Comparison of ENCODE assay signal across 29 mouse cellular contexts in the genomic region with DNA sequence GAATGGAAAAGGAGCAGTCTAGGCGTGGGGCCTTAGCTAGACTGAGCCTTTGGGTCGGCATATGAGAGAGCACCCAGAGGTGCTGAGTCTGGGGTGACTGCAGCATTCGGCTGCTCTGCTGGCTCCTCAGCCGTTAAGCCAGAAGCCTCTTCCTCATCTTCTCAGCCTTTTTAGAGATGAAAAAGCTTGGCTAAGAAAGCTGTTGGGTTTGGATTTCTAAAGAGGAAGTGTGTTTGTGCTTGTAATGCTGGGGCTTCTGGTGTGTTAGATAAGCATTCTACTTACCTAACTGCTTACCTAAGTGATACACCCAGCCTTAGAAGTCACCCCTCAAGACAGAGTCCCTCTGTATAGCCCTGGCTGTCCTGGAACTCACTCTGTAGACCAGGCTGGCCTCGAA. TPM values are rescaled to one million over a fixed set of nuclear protein-coding genes. Genes with fewer than 3 reads are reported as not detected.
DNase-seq lines count a peak whose midpoint lies in the region; ATAC-seq and TF ChIP-seq lines count a peak whose summit lies in the region.
"Had no signal": no experiment of that assay in that cellular context is flagged by ENCODE, and none has a peak within 500 bp of the region (broad histone marks: within the 10 kb centered on the region; RNA-seq: fewer than 3 reads in every experiment).

No protein-coding gene starts in this region.

- no peak overlapping the region for H3K4me2 ChIP-seq in liver, embryonic 16.5 days (ENCODE audit: low read depth, low read length)
- no peak overlapping the region for H3K4me2 ChIP-seq in kidney, embryonic 15.5 days
- H3K4me2 ChIP-seq: embryonic facial prominence, embryonic 15.5 days; heart, embryonic 13.5 days; hindbrain, embryonic 15.5 days; intestine, embryonic 15.5 days; limb, embryonic 15.5 days had no signal

- 22% methylated on average over 5 of the region's 5 CpGs for WGBS in liver, embryonic 16.5 days (ENCODE audit: insufficient replicate concordance)
- WGBS in kidney, embryonic 15.5 days = 89% methylated on average over 5 of the region's 5 CpGs

- H3K9ac ChIP-seq in MEL (ENCODE audit: control insufficient read depth, low read depth, low read length, poor library complexity, severe bottlenecking) = peak overlapping the region; percentile 34
- no peak overlapping the region for H3K9ac ChIP-seq in liver, embryonic 16.5 days (ENCODE audit: low read depth, low read length)
- H3K9ac ChIP-seq in kidney, embryonic 15.5 days = no peak overlapping the region
- H3K9ac ChIP-seq: embryonic facial prominence, embryonic 15.5 days; forebrain, postnatal 0 days; heart, embryonic 13.5 days; hindbrain, embryonic 15.5 days; intestine, embryonic 15.5 days; limb, embryonic 15.5 days had no signal

- ATAC-seq in common myeloid progenitor, adult 5-6 weeks (replicated peaks; ENCODE audit: low read depth, poor library complexity, severe bottlenecking) = peak; percentile 63
- no peak for ATAC-seq in liver, embryonic 16.5 days (ENCODE audit: low read depth)
- no peak for ATAC-seq in kidney, embryonic 15.5 days (replicated peaks; ENCODE audit: low FRiP score)
- ATAC-seq: CD4-positive, CD25-positive, alpha-beta regulatory T cell, adult 4 months; forebrain, postnatal 0 days; intestine, embryonic 15.5 days had no signal

- no peaks in the 10 kb centered on the region for H3K27me3 ChIP-seq in MEL (ENCODE audit: control insufficient read depth in 1 of 2, insufficient read depth in 2 of 2, low read length in 2 of 2)
- no peaks in the 10 kb centered on the region for H3K27me3 ChIP-seq in liver, embryonic 16.5 days (ENCODE audit: control insufficient read depth, insufficient read depth, low read depth, low read length)
- H3K27me3 ChIP-seq in kidney, embryonic 15.5 days = no peaks in the 10 kb centered on the region
- H3K27me3 ChIP-seq: embryonic facial prominence, embryonic 15.5 days; heart, embryonic 13.5 days; hindbrain, embryonic 15.5 days; intestine, embryonic 15.5 days; limb, embryonic 15.5 days had no signal

- H3K9me3 ChIP-seq in MEL (replicated peaks; ENCODE audit: insufficient read depth, low read length) = no peaks in the 10 kb centered on the region
- no peaks in the 10 kb centered on the region for H3K9me3 ChIP-seq in liver, embryonic 16.5 days (replicated peaks; ENCODE audit: control insufficient read depth, low read length)
- no peaks in the 10 kb centered on the region for H3K9me3 ChIP-seq in kidney, embryonic 15.5 days (replicated peaks)
- H3K9me3 ChIP-seq: embryonic facial prominence, embryonic 15.5 days; forebrain, embryonic 10.5 days; heart, embryonic 13.5 days; hindbrain, embryonic 15.5 days; intestine, embryonic 15.5 days; limb, embryonic 15.5 days; midbrain, embryonic 10.5 days had no signal

- TF ChIP-seq POLR2A in MEL (IDR thresholded peaks at IDR 0.05; ENCODE audit: control insufficient read depth in 1 of 2, insufficient read depth in 1 of 2, low read depth in 1 of 2, low read length in 2 of 2, poor library complexity in 1 of 2) = no peak; a peak in 1 of 4 replicates

- TF ChIP-seq RAD21 in MEL (IDR thresholded peaks at IDR 0.05; ENCODE audit: low read depth, low read length) = no peak

- TF ChIP-seq EP300 in MEL (IDR thresholded peaks at IDR 0.05; ENCODE audit: low read depth in 1 of 2, low read length in 2 of 2) = peak; percentile 97 to 98

- DNase-seq in MEL (ENCODE audit: low read depth, low spot score) = peak; percentile 94
- DNase-seq in gastrocnemius, postnatal 4 days (ENCODE audit: low spot score in 2 of 2) = no peak
- DNase-seq in heart, postnatal 4 days = no peak
- DNase-seq in cerebellum, adult 9-10 months = no peak
- DNase-seq: adrenal gland, adult 2 months; cerebellum, postnatal 25 days; forebrain, postnatal 0 days; layer of hippocampus, postnatal 36 days; retina, postnatal 1 day; right cerebral cortex, postnatal 4 days had no signal

- peaks cover 0 to 36% of the 10 kb centered on the region in 2 experiments; a peak in 3 of 4 replicates for H3K36me3 ChIP-seq in MEL (ENCODE audit: control insufficient read depth in 1 of 2, insufficient read depth in 2 of 2, low read length in 2 of 2)
- peaks cover 3% of the 10 kb centered on the region; the same call in 1 of the 2 replicates for H3K36me3 ChIP-seq in liver, embryonic 16.5 days (ENCODE audit: control insufficient read depth, insufficient read depth)
- H3K36me3 ChIP-seq in kidney, embryonic 15.5 days = peaks cover 57% of the 10 kb centered on the region

- H3K79me2 ChIP-seq in MEL (ENCODE audit: control insufficient read depth, insufficient read depth, low read length, poor library complexity) = no peaks in the 10 kb centered on the region

- no peak for TF ChIP-seq CTCF in MEL (IDR thresholded peaks at IDR 0.05 in 2 of 3, conservative IDR thresholded peaks at IDR 0.05 in 1 of 3; ENCODE audit: control insufficient read depth in 1 of 3, insufficient read depth in 1 of 3, low read depth in 2 of 3, low read length in 3 of 3, poor library complexity in 1 of 3, severe bottlenecking in 1 of 3)

- H3K4me1 ChIP-seq in MEL (ENCODE audit: control insufficient read depth in 1 of 2, insufficient read depth in 2 of 2, low read length in 2 of 2) = peaks cover 13 to 36% of the 10 kb centered on the region in 2 experiments
- H3K4me1 ChIP-seq in liver, embryonic 16.5 days (ENCODE audit: control insufficient read depth, low read depth, low read length) = peaks cover 3% of the 10 kb centered on the region
- H3K4me1 ChIP-seq in kidney, embryonic 15.5 days = no peaks in the 10 kb centered on the region
- H3K4me1 ChIP-seq: embryonic facial prominence, embryonic 15.5 days; forebrain, embryonic 10.5 days; hindbrain, embryonic 15.5 days; intestine, embryonic 15.5 days; limb, embryonic 15.5 days; midbrain, embryonic 10.5 days had no signal

- peak overlapping the region; percentile 6 to 17; a peak in 2 of 4 replicates for H3K4me3 ChIP-seq in MEL (ENCODE audit: control insufficient read depth in 1 of 2, insufficient read depth in 1 of 2, low read depth in 2 of 2, low read length in 2 of 2)
- no peak overlapping the region for H3K4me3 ChIP-seq in liver, embryonic 16.5 days (ENCODE audit: low read depth, low read length)
- H3K4me3 ChIP-seq in kidney, embryonic 15.5 days (replicated peaks) = no peak overlapping the region
- H3K4me3 ChIP-seq: embryonic facial prominence, embryonic 15.5 days; forebrain, embryonic 10.5 days; heart, embryonic 13.5 days; hindbrain, embryonic 15.5 days; intestine, embryonic 15.5 days; limb, embryonic 15.5 days; midbrain, embryonic 10.5 days had no signal

- H3K27ac ChIP-seq in MEL (ENCODE audit: control insufficient read depth, low read depth, low read length) = peak overlapping the region; percentile 94
- peak overlapping the region; percentile 67 for H3K27ac ChIP-seq in liver, embryonic 16.5 days (ENCODE audit: low read length)
- H3K27ac ChIP-seq in kidney, embryonic 15.5 days = no peak overlapping the region
- H3K27ac ChIP-seq: embryonic facial prominence, embryonic 15.5 days; forebrain, embryonic 10.5 days; heart, embryonic 13.5 days; hindbrain, embryonic 15.5 days; intestine, embryonic 15.5 days; limb, embryonic 15.5 days; midbrain, embryonic 10.5 days; stomach, postnatal 0 days had no signal

TF ChIP-seq in MEL, 35 proteins besides CTCF, POLR2A, EP300 and RAD21 (continues in another document):
- TF ChIP-seq UBTF (IDR thresholded peaks at IDR 0.05; ENCODE audit: borderline replicate concordance, insufficient read depth, low read depth, low read length) (no peak; the same call in 1 of the 2 replicates), MYC (IDR thresholded peaks at IDR 0.05; ENCODE audit: low read depth, low read length) (peak; percentile 59; the same call in 1 of the 2 replicates), ZMIZ1 (IDR thresholded peaks at IDR 0.05; ENCODE audit: low read depth, low read length) (no peak), MAFK (IDR thresholded peaks at IDR 0.05; ENCODE audit: borderline replicate concordance, low read depth, low read length) (peak; percentile 56; the same call in 1 of the 2 replicates)

RNA-seq across cellular contexts. Expression of a gene that starts 26.9 kb away (rescaled TPM):
- 27.5 and 31.0 TPM in 2 replicates for total RNA-seq in MEL (2012; rRNA removed)
- 10 to 100 TPM in 1 of 2 experiments, not detected in 1; 68.4 TPM for polyA plus RNA-seq in MEL (2012; ENCODE audit: insufficient read depth in 1 of 2, insufficient read length in 2 of 2, low read depth in 1 of 2, low replicate concordance in 2 of 2, missing spikeins in 1 of 2)
- total RNA-seq in common myeloid progenitor, adult 5-6 weeks (2017) = 20.2 and 22.6 TPM in 2 replicates
- 21.9 and 24.0 TPM in 2 replicates for polyA plus RNA-seq in liver, embryonic 16.5 days (2015; fragmentation: Nextera tagmentation; extraction: Ambion mirVana)
- 10 to 100 TPM; 39.4 to 48.5 TPM for total RNA-seq in gastrocnemius, postnatal 4 days (2021)
- total RNA-seq in heart, postnatal 4 days (2021) = 10 to 100 TPM; 56.2 to 56.3 TPM
- polyA plus RNA-seq in kidney, embryonic 15.5 days (2015; fragmentation: Nextera tagmentation; extraction: Ambion mirVana) = 54.3 and 66.8 TPM in 2 replicates

RNA-seq across cellular contexts. Expression of a gene that starts 27.5 kb away (rescaled TPM):
- total RNA-seq in MEL (2012; rRNA removed) = 23.8 and 26.0 TPM in 2 replicates
- polyA plus RNA-seq in MEL (2012; ENCODE audit: insufficient read depth in 1 of 2, insufficient read length in 2 of 2, low read depth in 1 of 2, low replicate concordance in 2 of 2, missing spikeins in 1 of 2) = 10 to 100 TPM in 1 of 2 experiments, not detected in 1; 34.0 TPM
- 41.3 and 43.9 TPM in 2 replicates for total RNA-seq in common myeloid progenitor, adult 5-6 weeks (2017)
- 9.9 and 11.3 TPM in 2 replicates for polyA plus RNA-seq in liver, embryonic 16.5 days (2015; fragmentation: Nextera tagmentation; extraction: Ambion mirVana)
- total RNA-seq in gastrocnemius, postnatal 4 days (2021) = 10 to 100 TPM; 32.2 to 37.3 TPM
- total RNA-seq in heart, postnatal 4 days (2021) = 10 to 100 TPM; 65.4 to 68.0 TPM
- polyA plus RNA-seq in kidney, embryonic 15.5 days (2015; fragmentation: Nextera tagmentation; extraction: Ambion mirVana) = 34.4 and 39.8 TPM in 2 replicates

RNA-seq across cellular contexts. Expression of a gene that starts 39.6 kb away (rescaled TPM):
- total RNA-seq in MEL (2012; rRNA removed) = 0.69 TPM in 2 replicates
- 1 to 10 TPM in 1 of 2 experiments, not detected in 1; 1.4 TPM for polyA plus RNA-seq in MEL (2012; ENCODE audit: insufficient read depth in 1 of 2, insufficient read length in 2 of 2, low read depth in 1 of 2, low replicate concordance in 2 of 2, missing spikeins in 1 of 2)
- total RNA-seq in common myeloid progenitor, adult 5-6 weeks (2017) = 0.87 TPM in 1 of 2 replicates, not detected in the other
- 0.35 and 0.64 TPM in 2 replicates for polyA plus RNA-seq in liver, embryonic 16.5 days (2015; fragmentation: Nextera tagmentation; extraction: Ambion mirVana)
- total RNA-seq in gastrocnemius, postnatal 4 days (2021) = under 1 TPM; 0.61 to 0.96 TPM
- total RNA-seq in heart, postnatal 4 days (2021) = 1 to 10 TPM; 1.8 to 2.5 TPM
- 8.0 and 22.0 TPM in 2 replicates for polyA plus RNA-seq in kidney, embryonic 15.5 days (2015; fragmentation: Nextera tagmentation; extraction: Ambion mirVana)
- total RNA-seq: gastrocnemius, adult 18-20 months; neutrophil, adult 5-6 weeks had no signal

RNA-seq across cellular contexts. Expression of a gene that starts 43.9 kb away (rescaled TPM):
- total RNA-seq in MEL (2012; rRNA removed) = 0.31 and 0.36 TPM in 2 replicates
- under 1 TPM in 1 of 2 experiments, not detected in 1; 0.45 TPM for polyA plus RNA-seq in MEL (2012; ENCODE audit: insufficient read depth in 1 of 2, insufficient read length in 2 of 2, low read depth in 1 of 2, low replicate concordance in 2 of 2, missing spikeins in 1 of 2)
- not detected in 2 replicates for total RNA-seq in common myeloid progenitor, adult 5-6 weeks (2017)
- polyA plus RNA-seq in liver, embryonic 16.5 days (2015; fragmentation: Nextera tagmentation; extraction: Ambion mirVana) = not detected in 2 replicates
- not detected for total RNA-seq in gastrocnemius, postnatal 4 days (2021)
- total RNA-seq in heart, postnatal 4 days (2021) = not detected
- not detected in 2 replicates for polyA plus RNA-seq in kidney, embryonic 15.5 days (2015; fragmentation: Nextera tagmentation; extraction: Ambion mirVana)
- total RNA-seq: adrenal gland, adult 2 months; gastrocnemius, adult 18-20 months; heart, postnatal 25 days; layer of hippocampus, postnatal 36 days; neutrophil, adult 5-6 weeks had no signal
- polyA plus RNA-seq: adrenal gland, adult 2 months; gonadal fat pad, adult 2 months; heart, embryonic 13.5 days; kidney, embryonic 14.5 days; large intestine, adult 2 months; lung, embryonic 16.5 days; stomach, postnatal 0 days had no signal

Comparison
In these comparisons a context has a peak if more than half of its experiments do, and no peak if none do; other contexts are left out.
1. H3K4me3 ChIP-seq: peak in MEL (2 of 2); none in liver, embryonic 16.5 days (single experiment) and kidney, embryonic 15.5 days (single experiment).